Mouse (Mus musculus): ENCODE measurements around the gene Ccn1. TPM values are rescaled to one million over a fixed set of nuclear protein-coding genes. Genes with fewer than 3 reads are reported as not detected.
A peak's percentile ranks its signal among the peaks of the same experiment; 100 is the strongest.

Gene Ccn1
- polyA plus RNA-seq, 1 experiment from 2014 or later, result 11.3 TPM

DNA sequence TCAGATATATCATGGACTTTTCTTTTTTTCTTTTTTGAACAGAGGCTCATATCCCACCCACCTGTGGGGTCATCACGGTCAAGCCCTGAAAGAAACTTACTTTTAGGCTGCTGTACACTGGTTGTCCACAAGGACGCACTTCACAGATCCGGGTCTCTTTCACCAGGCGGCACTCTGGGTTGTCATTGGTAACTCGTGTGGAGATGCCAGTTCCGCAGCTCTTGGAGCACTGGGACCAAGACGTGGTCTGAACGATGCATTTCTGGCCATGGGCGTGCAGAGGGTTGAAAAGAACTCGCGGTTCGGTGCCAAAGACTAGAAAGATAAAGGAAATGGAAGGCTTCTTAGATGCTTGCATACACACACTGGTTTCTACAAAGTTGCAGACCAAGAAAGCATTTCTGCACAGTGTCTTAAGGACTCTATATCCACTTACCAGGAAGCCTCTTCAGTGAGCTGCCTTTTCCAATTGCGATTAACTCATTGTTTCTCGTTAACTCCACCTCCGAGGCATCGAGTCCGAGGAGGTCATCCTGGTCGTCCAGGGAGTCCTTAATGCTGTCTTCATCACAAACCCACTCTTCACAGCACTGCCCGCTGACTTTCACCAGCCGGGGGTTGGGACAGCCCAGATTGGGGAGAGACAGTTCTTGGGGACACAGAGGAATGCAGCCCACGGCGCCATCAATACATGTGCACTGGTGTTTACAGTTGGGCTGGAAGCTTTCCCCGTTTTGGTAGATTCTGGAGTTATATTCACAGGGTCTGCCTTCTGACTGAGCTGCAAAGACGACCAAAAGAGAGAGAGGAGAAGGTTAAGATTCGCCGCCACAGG is 1.5 kb downstream of the Ccn1 start:
- Histone ChIP-seq H3K4me2 (peak overlapping the region; percentile 80), H3K27me3 (peaks cover 42% of the 10 kb centered on the region), H3K36me3 (no peaks in the 10 kb centered on the region), H3K4me1 (replicated peaks) (peaks cover 74% of the 10 kb centered on the region), H3K9ac (peak overlapping the region; percentile 77), H3K27ac (replicated peaks) (peak overlapping the region; percentile 74), H3K9me3 (no peaks in the 10 kb centered on the region), H3K4me3 (peak overlapping the region; percentile 55)
- no peak for ATAC-seq (ENCODE audit: low read depth)
- 14% methylated on average over 26 of the region's 26 CpGs for WGBS

DNA sequence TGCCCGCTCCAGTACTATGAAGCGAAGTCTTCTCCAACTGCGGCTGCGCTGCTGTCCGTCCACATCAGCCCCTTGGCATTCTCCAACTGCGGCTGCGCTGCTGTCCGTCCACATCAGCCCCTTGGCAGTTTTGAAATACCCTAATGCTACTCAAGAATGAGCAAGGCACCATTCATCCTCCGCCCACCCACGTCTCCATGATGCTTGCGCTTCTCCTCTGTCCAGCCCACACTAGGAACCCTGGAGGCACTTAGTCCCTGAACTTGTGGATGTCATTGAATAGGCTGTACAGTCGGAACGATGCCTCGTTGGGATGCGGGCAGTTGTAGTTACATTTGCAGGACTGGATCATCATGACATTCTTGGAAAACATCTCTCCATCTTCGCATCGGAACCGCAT is 2.4 kb downstream of the Ccn1 start:
- peak overlapping the region; percentile 80 for H3K4me2 ChIP-seq
- WGBS, result 80% methylated on average over 18 of the region's 18 CpGs
- H3K9me3 ChIP-seq, result no peaks in the 10 kb centered on the region
- no peaks in the 10 kb centered on the region for H3K36me3 ChIP-seq
- peak overlapping the region; percentile 55; the same call in 1 of the 2 replicates for H3K4me3 ChIP-seq
- H3K9ac ChIP-seq, result no peak overlapping the region
- peaks cover 34% of the 10 kb centered on the region for H3K27me3 ChIP-seq
- no peak overlapping the region for H3K27ac ChIP-seq (replicated peaks)
- no peak for ATAC-seq (ENCODE audit: low read depth)
- H3K4me1 ChIP-seq (replicated peaks), result peaks cover 65% of the 10 kb centered on the region

DNA sequence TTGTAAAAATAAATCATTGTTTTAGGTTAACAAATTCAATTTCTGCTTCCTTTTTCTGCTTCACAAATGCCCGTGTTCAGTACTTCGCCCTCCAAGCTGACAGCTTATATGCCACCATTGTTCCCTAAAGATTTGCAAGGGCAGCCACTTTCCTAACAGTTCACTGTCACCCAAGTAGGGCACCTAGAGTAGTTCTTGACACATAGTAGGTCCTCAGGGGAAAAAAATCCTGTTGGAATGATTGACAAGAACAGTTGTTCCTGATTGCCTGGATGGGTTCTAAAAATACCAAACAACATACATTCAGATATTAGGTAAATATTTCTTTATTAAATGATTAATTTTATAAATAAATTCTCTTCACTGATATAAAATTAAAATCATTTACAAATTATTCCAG is 3.1 kb downstream of the Ccn1 start:
- Histone ChIP-seq H3K9ac (no peak overlapping the region), H3K4me2 (no peak overlapping the region), H3K4me1 (replicated peaks) (peaks cover 58% of the 10 kb centered on the region), H3K9me3 (no peaks in the 10 kb centered on the region), H3K36me3 (no peaks in the 10 kb centered on the region), H3K4me3 (no peak overlapping the region), H3K27me3 (peaks cover 27% of the 10 kb centered on the region), H3K27ac (replicated peaks) (no peak overlapping the region)
- ATAC-seq (ENCODE audit: low read depth), result no peak
- WGBS, result 21% methylated on average over 2 of the region's 2 CpGs

DNA sequence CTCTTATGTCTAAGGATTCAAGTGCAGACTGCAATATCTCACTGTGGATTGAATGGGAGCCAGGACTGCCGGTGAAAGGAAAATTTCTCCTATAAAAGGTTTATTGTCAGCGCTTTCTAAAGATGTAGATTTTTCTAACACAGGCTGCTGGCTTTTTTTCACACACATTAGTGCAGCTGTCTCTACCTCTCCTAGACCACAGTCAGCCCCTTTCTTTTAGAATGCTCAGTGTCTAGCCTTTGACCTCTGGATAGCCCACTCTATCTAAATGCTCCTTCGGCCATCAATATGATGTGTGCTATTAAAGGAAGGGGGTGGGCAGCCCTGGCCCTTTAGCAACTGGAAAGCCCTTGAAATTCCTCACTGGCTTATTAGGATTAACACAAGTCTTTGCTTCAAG is 3.8 kb downstream of the Ccn1 start:
- Histone ChIP-seq H3K27me3 (peaks cover 21% of the 10 kb centered on the region), H3K4me3 (no peak overlapping the region), H3K9ac (no peak overlapping the region), H3K9me3 (no peaks in the 10 kb centered on the region), H3K36me3 (no peaks in the 10 kb centered on the region), H3K4me2 (no peak overlapping the region), H3K4me1 (replicated peaks) (peaks cover 51% of the 10 kb centered on the region), H3K27ac (replicated peaks) (peak overlapping the region; percentile 20; the same call in 1 of the 2 replicates)
- WGBS, result 11% methylated on average over 3 of the region's 3 CpGs
- no peak for ATAC-seq (ENCODE audit: low read depth)

DNA sequence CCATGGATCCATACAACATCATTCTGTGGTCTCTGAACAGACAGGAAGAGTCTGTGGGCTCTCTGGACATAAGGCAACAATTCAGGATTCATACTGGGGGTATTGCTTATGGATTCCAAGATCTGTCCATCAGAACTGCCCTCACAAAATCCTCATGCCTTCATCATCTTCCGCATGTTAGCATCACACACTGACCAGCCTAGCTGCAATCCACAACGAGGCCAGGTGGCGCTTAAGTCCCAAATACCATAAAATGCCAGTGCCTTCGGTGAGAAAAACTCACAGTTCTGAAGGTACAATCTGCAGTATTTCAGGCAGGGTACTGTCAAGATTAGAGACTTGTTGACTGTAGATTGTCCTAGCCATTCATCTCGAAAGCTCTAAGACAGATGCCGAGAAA is 4.3 kb downstream of the Ccn1 start:
- Histone ChIP-seq H3K9me3 (no peaks in the 10 kb centered on the region), H3K27me3 (peaks cover 18% of the 10 kb centered on the region), H3K4me3 (no peak overlapping the region), H3K27ac (replicated peaks) (no peak overlapping the region), H3K9ac (no peak overlapping the region), H3K36me3 (no peaks in the 10 kb centered on the region), H3K4me1 (replicated peaks) (peaks cover 50% of the 10 kb centered on the region), H3K4me2 (no peak overlapping the region)
- WGBS, result 40% methylated on average over 6 of the region's 6 CpGs
- no peak for ATAC-seq (ENCODE audit: low read depth)

DNA sequence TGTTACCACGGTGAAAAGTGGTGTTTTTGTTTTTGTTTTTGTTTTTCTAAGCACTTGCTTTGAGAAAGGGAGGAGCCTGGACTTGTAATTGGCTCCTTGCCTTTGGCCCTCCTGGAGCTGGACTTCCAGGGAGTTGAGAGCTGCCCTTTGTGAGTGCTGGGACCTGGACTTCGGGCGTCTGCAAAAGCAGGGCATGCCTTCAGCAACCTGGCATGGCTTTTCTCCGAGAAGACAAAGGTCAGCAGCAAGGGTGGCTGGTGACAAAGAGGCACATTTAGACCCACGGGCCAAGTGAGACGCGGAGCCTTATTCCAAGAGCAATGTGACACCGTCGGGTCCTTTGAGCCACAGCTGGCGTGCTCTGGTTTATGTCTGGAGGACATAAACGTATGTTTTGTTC is 6.9 kb downstream of the Ccn1 start:
- 38% methylated on average over 11 of the region's 11 CpGs for WGBS
- Histone ChIP-seq H3K9me3 (no peaks in the 10 kb centered on the region), H3K4me1 (replicated peaks) (peaks cover 42% of the 10 kb centered on the region), H3K4me2 (no peak overlapping the region), H3K27ac (replicated peaks) (no peak overlapping the region), H3K36me3 (no peaks in the 10 kb centered on the region), H3K27me3 (peaks cover 6% of the 10 kb centered on the region; the same call in 1 of the 2 replicates), H3K9ac (no peak overlapping the region), H3K4me3 (no peak overlapping the region)
- no peak for ATAC-seq (ENCODE audit: low read depth)

DNA sequence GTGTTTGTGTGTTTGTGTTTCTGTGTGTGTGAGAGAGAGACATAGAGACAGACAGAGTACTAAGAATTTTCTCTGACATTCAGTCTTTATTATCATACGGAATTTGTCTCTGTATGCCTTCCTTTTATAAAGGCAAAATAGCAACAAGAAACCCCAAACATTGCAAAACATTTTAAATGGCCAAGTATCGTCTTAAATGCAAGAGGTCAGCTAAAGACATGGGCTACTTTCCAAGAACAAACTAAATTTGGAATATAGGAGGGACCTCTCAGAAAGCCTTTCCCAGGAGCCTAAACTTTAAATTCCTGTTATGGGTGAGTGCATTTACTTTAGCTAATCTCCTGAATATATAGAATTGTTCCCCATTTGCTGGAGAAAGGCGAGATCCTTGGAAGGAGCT is 7.9 kb downstream of the Ccn1 start:
- ATAC-seq (ENCODE audit: low read depth), result no peak
- Histone ChIP-seq H3K4me1 (replicated peaks) (peaks cover 35% of the 10 kb centered on the region), H3K9ac (no peak overlapping the region), H3K4me3 (no peak overlapping the region), H3K36me3 (no peaks in the 10 kb centered on the region), H3K4me2 (no peak overlapping the region), H3K27me3 (no peaks in the 10 kb centered on the region), H3K9me3 (no peaks in the 10 kb centered on the region), H3K27ac (replicated peaks) (no peak overlapping the region)
- WGBS, result 81% methylated on average over 3 of the region's 3 CpGs

DNA sequence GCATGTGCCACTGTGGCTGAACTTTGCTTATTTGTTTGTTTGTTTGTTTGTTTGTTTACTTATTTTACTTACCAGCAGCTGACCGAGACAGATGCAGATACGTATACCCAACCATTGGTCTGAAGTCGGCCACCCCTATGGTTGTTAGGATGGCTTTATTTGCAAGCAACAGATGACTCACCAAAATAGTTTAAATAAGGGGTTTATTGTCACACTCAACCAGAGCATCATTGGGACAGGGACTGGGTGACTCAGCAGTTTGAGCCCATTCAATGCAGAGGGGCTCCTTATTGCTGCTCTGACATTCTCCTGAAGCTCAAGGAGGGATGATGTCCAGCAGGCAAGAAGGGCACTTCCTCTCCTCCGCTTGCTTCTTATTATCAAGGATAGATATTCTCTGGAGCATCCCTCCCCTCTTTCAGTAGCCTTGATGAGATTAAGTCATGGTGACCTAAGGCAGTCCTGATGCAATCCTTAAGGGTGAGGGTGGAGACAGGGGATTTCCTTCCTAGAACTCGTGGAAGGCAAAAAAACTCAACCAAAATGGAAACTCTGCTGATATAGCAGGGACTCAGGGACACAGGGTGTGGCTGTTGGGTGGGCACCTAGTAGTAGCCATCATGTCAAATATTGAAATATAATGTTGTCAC is 8.6 kb downstream of the Ccn1 start:
- Histone ChIP-seq H3K4me2 (no peak overlapping the region), H3K4me1 (replicated peaks) (peaks cover 29% of the 10 kb centered on the region), H3K27me3 (no peaks in the 10 kb centered on the region), H3K27ac (replicated peaks) (no peak overlapping the region), H3K9me3 (no peaks in the 10 kb centered on the region), H3K9ac (no peak overlapping the region), H3K4me3 (no peak overlapping the region), H3K36me3 (no peaks in the 10 kb centered on the region)
- 84% methylated on average over 5 of the region's 5 CpGs for WGBS
- ATAC-seq (ENCODE audit: low read depth), result no peak

DNA sequence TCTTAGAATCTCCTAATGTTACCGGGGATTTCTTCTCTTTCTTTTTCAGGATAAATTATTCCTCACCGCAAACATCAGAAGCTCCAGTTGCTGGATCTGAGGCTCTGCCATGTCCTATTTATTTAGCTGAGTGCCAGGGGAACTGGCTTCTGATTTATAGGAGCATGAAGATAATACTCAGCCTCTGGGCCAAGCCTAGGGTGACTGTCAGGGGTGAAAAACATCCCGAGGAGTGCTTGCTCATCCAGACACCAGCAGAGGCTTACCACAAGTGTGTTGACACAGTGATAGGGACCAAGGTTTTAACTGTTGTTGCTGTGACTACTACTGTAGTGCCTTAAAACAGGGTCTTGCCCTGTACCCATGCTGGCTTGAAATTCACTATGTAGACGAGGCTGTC is 9.2 kb downstream of the Ccn1 start:
- peaks cover 25% of the 10 kb centered on the region for H3K4me1 ChIP-seq (replicated peaks)
- 48% methylated on average over 4 of the region's 4 CpGs for WGBS
- no peak overlapping the region for H3K4me3 ChIP-seq
- H3K4me2 ChIP-seq, result no peak overlapping the region
- H3K9ac ChIP-seq, result no peak overlapping the region
- H3K27me3 ChIP-seq, result no peaks in the 10 kb centered on the region
- H3K9me3 ChIP-seq, result no peaks in the 10 kb centered on the region
- H3K27ac ChIP-seq (replicated peaks), result no peak overlapping the region
- ATAC-seq (ENCODE audit: low read depth), result 0 out of 2 replicates have a peak, but pooled peaks have one; percentile 15
- H3K36me3 ChIP-seq, result no peaks in the 10 kb centered on the region

DNA sequence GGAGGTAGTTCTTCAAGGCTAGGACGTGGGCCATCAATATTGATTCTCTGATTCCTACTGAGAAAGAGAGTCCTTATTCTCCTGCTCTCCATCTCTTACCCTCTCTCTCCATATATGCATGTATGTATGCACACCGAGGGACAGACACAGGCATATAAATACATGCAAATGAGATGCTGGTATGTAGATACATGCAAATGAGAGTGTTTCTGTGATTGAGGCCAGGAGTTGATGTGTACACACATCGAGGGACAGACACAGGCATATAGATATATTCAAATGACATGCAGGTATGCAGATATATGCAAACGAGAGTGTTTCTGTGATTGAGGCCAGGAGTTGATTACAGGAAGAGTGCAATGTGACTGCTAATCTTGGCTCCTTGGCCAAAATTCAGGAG is 9.6 kb downstream of the Ccn1 start:
- Histone ChIP-seq H3K36me3 (no peaks in the 10 kb centered on the region), H3K4me1 (replicated peaks) (peaks cover 21% of the 10 kb centered on the region), H3K9me3 (no peaks in the 10 kb centered on the region), H3K4me2 (no peak overlapping the region), H3K27me3 (no peaks in the 10 kb centered on the region), H3K27ac (replicated peaks) (no peak overlapping the region), H3K9ac (no peak overlapping the region), H3K4me3 (no peak overlapping the region)
- peak; percentile 57; the same call in 1 of the 2 replicates for ATAC-seq (ENCODE audit: low read depth)
- 51% methylated on average over 4 of the region's 4 CpGs for WGBS

DNA sequence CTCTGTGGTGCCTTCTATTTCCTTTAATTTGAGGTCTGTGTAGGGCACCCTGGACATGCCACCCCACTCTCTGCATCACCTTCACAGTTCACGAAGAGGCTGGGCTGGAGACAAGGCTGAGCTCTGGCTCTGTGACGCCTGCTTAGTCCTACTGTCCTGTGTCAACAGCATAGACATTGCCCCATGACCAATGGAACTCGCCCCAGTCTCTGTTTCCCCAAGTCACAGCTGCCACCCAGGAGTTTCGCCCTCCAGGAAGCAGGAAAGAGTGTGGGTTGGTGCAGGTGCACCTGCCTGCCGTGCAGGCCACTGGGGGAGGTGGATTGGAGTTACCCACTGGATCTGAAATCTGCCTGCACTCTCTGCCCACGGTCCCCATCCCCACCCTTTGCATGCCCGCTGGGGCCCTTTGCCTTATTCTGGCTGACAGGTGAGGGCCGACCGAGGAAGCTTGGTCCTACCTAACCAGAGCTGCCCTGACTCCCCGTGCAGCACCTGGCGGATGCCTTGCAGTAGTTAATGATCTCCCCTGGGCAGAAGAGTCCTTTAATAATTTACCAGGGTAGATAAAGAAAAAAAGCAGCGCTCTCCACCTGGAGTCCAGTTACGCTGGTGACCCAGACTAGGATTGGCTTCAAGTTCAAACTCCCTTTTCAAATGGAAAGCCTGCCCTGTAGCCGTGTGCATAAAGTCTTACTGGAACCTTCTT is 15.6 kb downstream of the Ccn1 start:
- WGBS, result 80% methylated on average over 14 of the region's 14 CpGs
- Histone ChIP-seq H3K36me3 (no peaks in the 10 kb centered on the region), H3K27ac (replicated peaks) (no peak overlapping the region), H3K9me3 (no peaks in the 10 kb centered on the region), H3K27me3 (no peaks in the 10 kb centered on the region), H3K9ac (no peak overlapping the region), H3K4me1 (replicated peaks) (peaks cover 7% of the 10 kb centered on the region; the same call in 1 of the 2 replicates), H3K4me3 (no peak overlapping the region), H3K4me2 (no peak overlapping the region)
- ATAC-seq (ENCODE audit: low read depth), result no peak

DNA sequence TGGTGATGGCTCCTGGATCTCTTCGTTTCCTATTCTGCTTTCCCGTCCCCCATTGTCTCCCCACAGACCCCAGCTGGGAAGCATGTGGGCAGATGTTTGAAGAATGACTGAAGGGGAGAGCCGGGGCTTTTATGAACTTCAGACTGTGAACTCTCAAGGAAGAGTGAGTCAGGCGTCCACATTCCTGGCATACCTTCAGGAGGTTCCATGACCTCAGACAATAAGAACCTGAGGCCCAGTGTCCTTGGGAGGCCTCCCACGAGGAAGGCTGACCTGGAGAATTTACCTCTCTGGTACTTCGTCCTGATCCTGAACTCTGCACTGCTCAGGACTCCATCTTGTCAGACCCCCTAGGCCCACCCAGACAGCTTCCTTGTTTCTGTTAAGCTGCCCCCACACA is 16.9 kb downstream of the Ccn1 start:
- ATAC-seq (ENCODE audit: low read depth), result no peak
- WGBS, result 18% methylated on average over 6 of the region's 6 CpGs
- Histone ChIP-seq H3K36me3 (no peaks in the 10 kb centered on the region), H3K27ac (replicated peaks) (no peak overlapping the region), H3K9ac (no peak overlapping the region), H3K4me1 (replicated peaks) (peaks cover 7% of the 10 kb centered on the region; the same call in 1 of the 2 replicates), H3K4me3 (no peak overlapping the region), H3K9me3 (no peaks in the 10 kb centered on the region), H3K27me3 (no peaks in the 10 kb centered on the region), H3K4me2 (no peak overlapping the region)
